Mouse (Mus musculus): ENCODE measurements at regions not wholly inside any gene's neighbourhood (a gene's known extent, or its start where the extent isn't known, plus 50 kb on each side); places are given as distances from the start of the nearest gene placed in this dataset.

DNA sequence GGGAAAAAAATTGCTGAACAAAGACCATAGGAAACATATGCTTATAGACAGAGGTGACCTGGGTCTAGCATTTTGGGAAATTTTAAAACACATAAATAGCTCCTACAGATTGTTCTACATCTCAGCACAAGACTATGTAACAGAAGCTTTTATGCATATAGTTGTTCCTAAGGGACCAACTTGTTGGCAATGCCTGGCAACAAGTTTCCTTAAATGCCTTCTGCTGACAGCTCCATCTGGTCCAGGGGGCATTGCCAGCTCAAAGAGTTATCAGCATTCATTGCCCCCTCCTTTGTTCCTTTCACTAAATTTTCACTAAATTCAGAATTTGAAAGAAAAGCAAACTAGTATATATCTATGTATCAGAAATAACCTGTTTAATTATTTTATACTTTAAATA lies 106.5 kb upstream of the Tmem196 start:
- no peak overlapping the region for H3K27ac ChIP-seq (ENCODE audit: low read depth, low read length)
- no peak for TF ChIP-seq CTCF (IDR thresholded peaks at IDR 0.05; ENCODE audit: low read depth)
- H3K4me2 ChIP-seq (ENCODE audit: low read depth) = no peak overlapping the region
- no peak overlapping the region for H3K9ac ChIP-seq
- no peaks in the 10 kb centered on the region for H3K27me3 ChIP-seq (ENCODE audit: insufficient read depth, low read length)
- ATAC-seq (peak; percentile 96), DNase-seq (peak; percentile 68)
- H3K4me3 ChIP-seq (ENCODE audit: low read depth, low read length) = no peak overlapping the region
- H3K4me1 ChIP-seq (ENCODE audit: insufficient read depth) = no peaks in the 10 kb centered on the region
- H3K9me3 ChIP-seq (ENCODE audit: low read length) = no peaks in the 10 kb centered on the region
- H3K36me3 ChIP-seq (ENCODE audit: insufficient read depth) = no peaks in the 10 kb centered on the region

DNA sequence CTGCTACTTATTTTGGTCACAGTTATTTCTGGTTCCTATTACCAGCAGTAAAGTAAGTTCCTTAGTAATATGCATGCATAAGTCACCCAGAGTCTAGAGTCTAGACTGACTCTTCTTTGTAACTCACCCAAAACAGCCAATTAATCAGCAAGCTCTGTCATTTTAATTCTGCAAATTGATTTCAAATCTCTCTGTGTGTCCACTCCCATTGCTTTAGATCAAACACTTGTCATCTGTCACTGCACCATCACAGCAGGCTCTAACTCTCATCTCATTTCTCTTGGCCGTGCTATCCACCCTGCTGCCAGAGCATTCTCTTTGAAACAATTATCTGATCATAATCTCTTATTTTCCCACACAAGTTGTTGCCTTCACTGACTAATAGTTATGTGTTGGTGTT lies 63.9 kb upstream of the Tmem196 start:
- Histone ChIP-seq H3K27me3 (ENCODE audit: insufficient read depth, low read length) (no peaks in the 10 kb centered on the region), H3K4me2 (ENCODE audit: low read depth) (no peak overlapping the region), H3K27ac (ENCODE audit: low read depth, low read length) (no peak overlapping the region), H3K9me3 (ENCODE audit: low read length) (no peaks in the 10 kb centered on the region), H3K4me3 (ENCODE audit: low read depth, low read length) (no peak overlapping the region), H3K36me3 (ENCODE audit: insufficient read depth) (no peaks in the 10 kb centered on the region), H3K4me1 (ENCODE audit: insufficient read depth) (no peaks in the 10 kb centered on the region), H3K9ac (no peak overlapping the region)
- TF ChIP-seq CTCF (IDR thresholded peaks at IDR 0.05; ENCODE audit: low read depth) = no peak
- DNase-seq (no peak), ATAC-seq (peak; percentile 27; the same call in 1 of the 2 replicates)
- WGBS = 35% methylated on average over 1 of the region's 1 CpGs

DNA sequence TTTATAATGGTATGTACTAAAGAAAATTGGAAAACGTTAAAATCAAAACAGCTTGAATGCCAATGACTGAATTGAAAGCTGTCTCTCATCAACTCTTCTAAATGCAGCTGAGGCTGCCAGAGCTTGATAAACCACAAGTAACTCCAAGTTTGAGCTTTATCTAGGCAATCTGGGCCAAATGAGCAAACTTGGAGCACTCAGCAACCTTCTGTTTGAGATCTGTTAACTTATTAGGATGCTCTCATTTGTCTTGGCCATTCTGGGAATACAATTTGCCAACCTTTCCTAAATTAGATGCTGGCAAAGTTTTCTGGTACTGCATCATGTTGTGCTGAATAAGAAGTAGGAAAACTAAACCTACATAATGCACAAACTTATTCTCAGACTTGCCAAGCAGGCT lies 55.6 kb upstream of the Tmem196 start:
- no peak for TF ChIP-seq CTCF (IDR thresholded peaks at IDR 0.05; ENCODE audit: low read depth)
- Histone ChIP-seq H3K4me2 (ENCODE audit: low read depth) (no peak overlapping the region), H3K27me3 (ENCODE audit: insufficient read depth, low read length) (no peaks in the 10 kb centered on the region), H3K4me3 (ENCODE audit: low read depth, low read length) (no peak overlapping the region), H3K4me1 (ENCODE audit: insufficient read depth) (no peaks in the 10 kb centered on the region), H3K27ac (ENCODE audit: low read depth, low read length) (no peak overlapping the region), H3K36me3 (ENCODE audit: insufficient read depth) (no peaks in the 10 kb centered on the region), H3K9me3 (ENCODE audit: low read length) (no peaks in the 10 kb centered on the region), H3K9ac (no peak overlapping the region)
- peak; percentile 79 for DNase-seq
- ATAC-seq = peak; percentile 86
- WGBS = 35% methylated on average over 1 of the region's 1 CpGs
